Mouse (Mus musculus): ENCODE data around the gene Hif1an. TPM values are rescaled to one million over a fixed set of nuclear protein-coding genes. Genes with fewer than 3 reads are reported as not detected.
A peak's percentile ranks its signal among the peaks of the same experiment; 100 is the strongest.

Gene Hif1an
- 10 to 100 TPM; 27.9 to 28.7 TPM for total RNA-seq (2021)
- long read RNA-seq, experiment 1, full-length matches to known transcripts = 9 of 16 reads
- long read RNA-seq, experiment 1, partial matches to known transcripts = 7 of 16 reads
- long read RNA-seq, experiment 1, other reads (novel, unspliced or antisense) = 0 of 16 reads
- long read RNA-seq, experiment 2, full-length matches to known transcripts = 8 of 11 reads
- long read RNA-seq, experiment 2, partial matches to known transcripts = 0 of 11 reads
- long read RNA-seq, experiment 2, other reads (novel, unspliced or antisense) = 3 of 11 reads

GRCm38 (mm10) chr19:44562652-44563206 lies at the start of gene Hif1an:
TSS of gene Hif1an (plus strand) at chr19:44562850.
- peak; percentile 94 for DNase-seq

DNA sequence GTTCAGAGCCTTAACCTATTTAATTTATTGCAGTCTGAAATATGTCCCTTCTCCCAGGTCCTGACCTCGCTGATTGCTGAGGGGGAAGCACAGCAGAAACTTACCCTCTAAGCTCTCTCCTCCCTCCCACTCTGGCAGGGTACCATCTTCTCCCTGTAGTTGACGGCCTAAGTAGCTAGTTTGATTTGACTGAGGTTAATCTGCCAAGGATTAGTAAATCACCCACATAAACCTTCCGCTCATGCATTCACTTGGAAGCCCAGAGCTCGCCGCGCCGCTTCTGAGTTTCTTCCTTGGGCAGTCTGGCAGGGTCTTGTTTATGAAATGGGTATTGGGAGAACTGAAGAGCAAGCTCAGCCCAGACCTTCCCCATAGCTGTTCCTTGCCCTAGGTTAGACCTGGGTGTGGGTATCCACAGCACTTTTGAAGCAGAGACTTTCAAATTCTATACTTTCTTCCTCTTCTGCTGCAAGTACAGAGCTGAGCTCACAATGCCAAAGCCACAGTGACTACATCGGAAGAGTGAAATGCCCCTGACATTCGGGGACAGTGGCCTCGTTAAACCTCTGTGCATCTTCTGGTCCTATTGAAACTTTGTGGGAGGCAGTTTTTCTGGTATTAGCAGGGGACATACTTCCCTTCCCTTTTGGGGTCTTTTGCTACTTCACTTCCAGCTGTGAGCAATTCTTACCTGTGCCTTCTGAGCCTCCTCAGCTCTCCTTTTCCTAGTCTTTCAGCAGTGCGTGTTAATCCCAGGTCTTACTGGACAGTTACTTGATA lies 49.4 kb upstream of the Hif1an start:
- no peak for DNase-seq

DNA sequence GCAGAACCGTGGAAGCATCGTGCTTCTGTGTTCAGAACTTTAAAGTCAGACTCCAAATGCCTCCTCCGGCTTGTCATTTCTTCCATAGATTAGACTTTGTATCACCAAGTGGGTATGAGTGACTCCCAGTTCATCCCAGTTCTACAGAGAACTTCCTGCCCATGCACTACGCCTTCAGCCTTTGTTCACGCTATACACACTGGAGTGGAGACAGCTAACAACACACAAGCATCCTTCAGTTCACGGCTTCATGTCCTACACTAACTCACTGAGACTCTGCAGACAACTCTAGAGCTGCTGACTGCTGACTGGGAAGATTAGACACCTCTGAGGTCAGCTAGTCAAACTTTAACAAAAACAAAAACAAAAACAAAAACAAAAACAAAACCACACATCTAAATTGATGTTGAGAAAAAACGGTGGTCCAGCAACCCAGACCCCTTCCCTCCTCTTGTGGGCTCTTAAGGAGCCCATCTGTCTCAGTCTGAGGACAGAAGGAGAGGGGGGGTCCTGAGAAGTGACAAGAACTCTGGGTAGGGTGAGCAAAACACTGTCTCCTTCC lies 48.6 kb upstream of the Hif1an start:
- no peak for DNase-seq

GRCm38 (mm10) chr19:44514521-44515451 lies 47.9 kb upstream of the Hif1an start:
- DNase-seq = no peak

DNA sequence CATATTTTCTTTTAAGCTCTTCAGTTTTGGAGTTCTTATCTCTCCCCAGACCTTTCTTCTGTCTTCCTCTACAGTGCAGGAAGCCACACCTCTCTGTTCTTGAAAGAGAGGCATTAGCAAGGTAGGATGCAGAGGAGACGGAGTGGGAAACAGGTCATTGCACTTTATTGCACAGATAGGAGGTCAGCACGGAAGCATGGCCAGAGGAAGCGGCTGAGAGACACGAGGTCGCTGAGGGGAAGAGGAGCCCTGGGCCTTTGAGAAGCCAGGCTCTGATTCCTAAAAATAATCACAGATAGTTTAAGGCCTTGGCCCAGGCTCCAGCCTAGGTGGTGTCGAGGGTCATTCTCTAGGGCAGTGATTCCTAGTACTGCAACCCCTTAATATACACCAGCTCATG lies 46.9 kb upstream of the Hif1an start:
- DNase-seq = no peak

DNA sequence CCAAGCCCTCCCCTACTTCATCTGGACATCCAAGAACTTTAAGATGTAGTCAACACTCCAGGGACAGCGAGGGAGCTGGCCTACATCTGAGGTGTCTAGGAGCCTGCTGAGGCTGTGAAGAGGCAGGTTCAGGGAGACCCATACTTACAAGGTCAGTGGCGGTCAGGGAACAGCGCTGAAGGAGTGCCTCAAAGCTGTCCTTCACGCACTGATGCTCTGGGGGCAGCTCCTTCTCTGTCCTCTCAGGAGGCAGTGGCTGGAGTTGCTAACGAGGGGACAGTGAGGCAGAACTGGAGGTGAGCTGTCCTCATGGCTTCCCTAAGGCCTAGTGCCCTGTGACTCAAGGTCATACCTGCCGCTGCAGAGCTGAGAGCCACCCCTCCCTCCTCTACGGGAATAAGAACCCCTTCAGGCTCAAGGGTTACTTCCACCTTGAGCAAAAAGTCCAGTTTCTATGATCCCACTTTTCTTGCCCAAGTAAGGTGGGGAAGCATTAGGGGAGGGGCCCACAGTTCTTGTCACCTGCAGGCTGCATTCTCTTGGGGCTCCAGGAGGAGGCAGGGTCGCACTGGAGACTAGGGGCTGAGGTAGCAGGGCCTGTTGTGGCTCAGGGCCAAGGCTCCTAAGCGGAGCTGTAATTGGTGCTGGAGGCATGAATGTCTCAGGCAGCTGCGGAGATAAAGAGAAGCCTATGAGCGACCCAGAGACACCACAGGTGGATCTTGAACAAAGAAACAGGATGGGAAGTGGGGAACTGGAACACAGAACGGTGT lies 44.5 kb upstream of the Hif1an start:
- no peak for DNase-seq

- DNase-seq = peak in 1 of 2 experiments; percentile 50
Observed at GRCm38 (mm10) chr19:44519152-44519551, 43.5 kb upstream of the Hif1an start.

DNA sequence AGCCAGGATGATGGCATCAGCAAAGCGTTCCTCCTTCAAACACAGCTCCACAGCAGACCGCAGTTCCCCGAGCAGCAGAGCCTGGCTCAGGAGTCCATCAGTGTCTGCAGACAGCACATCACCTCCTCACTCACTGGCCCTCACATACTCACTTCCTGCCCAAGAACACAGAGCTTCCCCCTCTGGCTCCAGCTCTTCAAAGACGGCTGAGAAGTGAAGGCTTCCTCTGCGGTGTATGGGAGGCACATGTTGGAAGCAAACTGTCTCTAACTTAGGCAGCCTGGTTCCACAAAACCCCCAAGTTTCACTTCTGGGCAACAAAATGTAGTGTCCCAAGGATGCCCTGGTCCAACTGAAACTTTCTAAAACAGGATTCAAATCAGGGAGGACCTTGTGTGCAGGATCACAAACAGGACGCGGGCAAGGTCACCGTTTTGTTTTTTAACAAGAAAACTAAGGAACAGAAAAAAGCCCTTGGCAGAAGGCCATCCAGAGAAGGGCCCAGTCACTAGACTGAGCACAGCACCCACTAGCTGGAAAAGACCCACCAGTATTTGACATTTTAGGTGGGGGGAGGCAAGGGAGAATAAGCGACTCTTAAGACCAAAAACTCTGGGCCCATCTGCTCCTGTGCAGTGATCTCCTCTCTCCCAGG lies 37.0 kb upstream of the Hif1an start:
- DNase-seq = peak in 1 of 2 experiments; percentile 54

- DNase-seq = no peak
Observed at GRCm38 (mm10) chr19:44530018-44530417, 32.6 kb upstream of the Hif1an start.

DNA sequence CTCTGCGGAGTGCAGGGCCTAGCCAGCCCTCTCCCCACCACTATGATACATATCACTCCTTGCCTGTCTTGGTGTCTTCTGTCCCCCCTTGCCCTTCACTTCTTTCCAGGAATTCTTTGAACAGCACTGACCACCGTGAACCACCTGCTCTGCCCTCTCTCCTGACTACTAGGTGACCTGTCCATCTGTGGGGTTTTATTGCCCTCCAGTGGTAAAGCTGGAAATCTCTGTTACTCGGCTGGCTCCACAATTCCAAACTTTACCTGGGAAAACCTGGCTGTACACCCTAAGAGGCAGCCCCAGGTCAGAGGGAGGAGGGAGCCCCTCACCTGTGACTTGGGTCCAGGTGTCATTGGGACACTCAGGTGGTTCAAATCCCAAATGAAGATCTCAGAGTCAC lies 27.3 kb upstream of the Hif1an start:
- no peak for DNase-seq

DNA sequence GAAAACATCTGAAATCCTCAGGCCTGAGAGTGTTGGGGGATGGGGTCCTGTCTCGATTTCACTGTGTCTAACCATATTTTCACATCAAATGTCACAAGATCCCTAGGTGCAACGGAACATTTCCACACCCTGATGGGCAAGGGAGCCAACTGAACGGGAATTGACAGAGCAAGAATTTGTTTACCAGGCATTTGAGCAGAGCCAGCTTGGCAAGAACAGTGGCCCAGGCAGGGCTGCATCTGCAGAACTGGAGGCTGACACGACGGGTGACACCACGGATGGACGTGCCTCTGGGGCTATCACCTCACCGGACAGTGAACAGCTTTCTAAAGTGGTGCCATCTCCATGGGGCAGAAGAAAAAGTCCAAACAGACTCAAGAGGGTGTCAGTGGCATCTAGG lies 25.2 kb upstream of the Hif1an start:
- no peak for DNase-seq

GRCm38 (mm10) chr19:44542694-44543178 lies 19.9 kb upstream of the Hif1an start:
- DNase-seq = no peak

DNA sequence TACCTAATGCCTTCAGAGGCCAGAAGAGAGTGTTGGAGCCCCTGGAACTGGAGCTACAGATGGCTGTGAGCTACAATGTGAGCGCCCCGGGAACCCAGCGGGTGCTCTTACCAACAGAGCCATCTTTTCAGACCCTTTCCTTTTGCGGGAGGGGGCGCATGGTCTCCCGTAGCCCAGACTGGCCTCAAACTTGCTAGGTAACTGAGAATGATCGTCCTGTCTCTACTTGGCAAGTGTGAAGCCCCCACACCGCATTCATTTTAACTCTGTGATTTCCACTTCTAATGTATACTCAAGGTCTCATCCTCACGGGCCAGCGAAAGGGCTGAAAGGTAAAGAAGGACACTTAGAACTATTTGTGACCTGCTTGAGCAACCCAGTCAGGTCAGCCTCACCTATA lies 18.3 kb upstream of the Hif1an start:
- no peak for DNase-seq

GRCm38 (mm10) chr19:44544775-44545174 lies 17.9 kb upstream of the Hif1an start:
- peak; percentile 79 to 85 for DNase-seq

- peak; percentile 76 to 82 for DNase-seq
Observed at GRCm38 (mm10) chr19:44545321-44546041, 17.2 kb upstream of the Hif1an start, which contains the start of gene Sec31b. TSS of gene Sec31b (minus strand) at chr19:44545864.

- DNase-seq = no peak
Observed at GRCm38 (mm10) chr19:44552731-44553130, 9.9 kb upstream of the Hif1an start, which contains the start of gene Gm20538. TSS of gene Gm20538 (minus strand) at chr19:44552831.

GRCm38 (mm10) chr19:44553286-44553685 lies 9.4 kb upstream of the Hif1an start:
- no peak for DNase-seq

- DNase-seq = no peak
Observed at GRCm38 (mm10) chr19:44554490-44554860, 8.2 kb upstream of the Hif1an start.

GRCm38 (mm10) chr19:44554861-44555590 lies 7.6 kb upstream of the Hif1an start, which contains the start of gene Ndufb8:
TSS of gene Ndufb8 (minus strand) at chr19:44555440.
- DNase-seq = peak; percentile 97 to 99
